Mouse (Mus musculus): ENCODE measurements around the gene Pspc1.
"Not testable (repeated sequence)": the region's sequence is repeated elsewhere in the genome, so short reads cannot be mapped to it uniquely, and the experiment has no call there.

DNA sequence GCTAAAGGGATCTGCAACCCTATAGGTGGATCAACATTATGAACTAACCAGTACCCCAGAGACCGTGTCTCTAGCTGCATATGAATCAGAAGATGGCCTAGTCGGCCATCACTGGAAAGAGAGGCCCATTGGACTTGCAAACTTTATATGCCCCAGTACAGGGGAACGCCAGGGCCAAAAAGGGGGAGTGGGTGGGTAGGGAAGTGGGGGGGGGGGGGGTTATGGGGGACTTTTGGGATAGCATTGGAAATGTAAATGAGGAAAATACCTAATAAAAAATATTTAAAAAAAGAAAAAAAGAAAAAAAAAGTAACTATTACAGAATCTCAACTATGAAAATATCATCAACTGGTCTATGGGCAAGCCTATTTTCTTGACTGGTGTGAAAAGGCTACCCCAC is 13.0 kb downstream of the Pspc1 start:
- TF ChIP-seq MAFK (IDR thresholded peaks at IDR 0.05; ENCODE audit: insufficient read depth, low read depth, low read length); HCFC1 (IDR thresholded peaks at IDR 0.05; ENCODE audit: borderline replicate concordance, insufficient read depth, low read length); ZNF384 (IDR thresholded peaks at IDR 0.05; ENCODE audit: low read depth, low read length); CHD2 (IDR thresholded peaks at IDR 0.05; ENCODE audit: low read depth, low read length): not testable (repeated sequence)
